Mouse (Mus musculus) megakaryocyte-erythroid progenitor cell, adult 5 weeks (primary cell): Measurements from ENCODE around the gene Syt14. TPM values are rescaled to one million over a fixed set of nuclear protein-coding genes. Genes with fewer than 3 reads are reported as not detected.

ENCODE experiments used
- polyA plus RNA-seq: library from polyadenylated mRNA; stranded (reverse); fragments of >175 nt; gene quantifications from 2 replicates; pipeline ENCODE4 v1.2.3, GENCODE M21; 2012

Syt14 gene
- polyA plus RNA-seq: not detected in 2 replicates

DNA sequence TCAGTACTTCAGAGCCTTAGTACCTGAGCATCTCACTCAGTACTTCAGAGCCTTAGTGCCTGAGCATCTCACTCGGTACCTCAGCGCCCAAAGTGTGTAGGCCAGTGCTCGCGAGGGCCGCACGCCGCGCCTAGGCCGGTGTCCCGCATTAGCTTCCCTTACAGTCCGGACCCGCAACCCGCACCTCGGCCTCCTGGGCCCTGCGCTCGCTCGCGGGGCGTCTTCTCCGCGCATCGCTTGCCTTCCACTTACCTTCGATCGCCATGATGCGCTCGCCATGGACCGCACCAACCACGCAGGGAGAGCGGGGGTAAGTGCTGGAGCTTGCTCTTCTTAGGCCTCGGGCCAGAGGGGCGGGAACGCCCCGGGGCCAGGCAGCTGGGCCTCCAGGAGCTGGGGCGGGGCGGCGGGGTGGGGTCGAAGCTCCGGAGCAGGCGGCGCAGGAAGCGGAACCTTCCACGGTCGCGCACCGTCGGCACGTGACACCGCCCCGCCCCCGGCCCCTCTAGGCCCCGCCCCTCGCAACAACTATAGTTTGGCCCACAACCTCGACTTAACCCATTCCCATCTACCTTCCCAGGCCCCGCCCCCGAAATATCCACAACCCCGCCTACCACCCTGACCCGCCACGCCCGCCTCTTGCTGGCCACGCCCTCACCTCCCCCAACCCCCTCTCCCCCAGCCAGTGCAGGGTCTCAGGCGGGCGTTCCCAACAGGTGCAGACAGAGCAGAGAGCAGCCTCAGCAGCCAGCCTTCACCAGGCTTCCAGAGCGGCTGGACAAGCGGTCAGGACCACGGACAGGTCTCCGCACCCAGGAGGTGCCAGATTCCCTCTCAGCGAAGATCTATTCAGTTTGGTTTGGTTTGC, at the start of gene Syt14:
Syt14 (minus strand) TSS at position 405 of the 868 bp plus-strand sequence.

GRCm38 (mm10) chr1:192855474-192856230, 179.9 kb downstream of the Syt14 start, which contains the start of gene Sertad4:
Sertad4 (minus strand) TSS chr1:192855756.

Other genes with a start within 250 kb of the Syt14 start
- gene Sertad4, start 180.0 kb downstream of the Syt14 start, polyA plus RNA-seq: 0.71 and 0.78 TPM in 2 replicates
- 2.6 and 2.9 TPM in 2 replicates for gene Diexf, start 94.5 kb upstream of the Syt14 start, polyA plus RNA-seq
- gene Irf6, start 117.3 kb upstream of the Syt14 start, polyA plus RNA-seq: 0.11 and 0.22 TPM in 2 replicates
- 1.1 and 1.6 TPM in 2 replicates for gene A130010J15Rik, start 132.3 kb upstream of the Syt14 start, polyA plus RNA-seq
- 50.3 and 54.9 TPM in 2 replicates for gene Traf3ip3, start 165.9 kb upstream of the Syt14 start, polyA plus RNA-seq
- 0.44 and 0.65 TPM in 2 replicates for gene Lamb3, start 171.9 kb upstream of the Syt14 start, polyA plus RNA-seq
- gene Hsd11b1, start 228.3 kb upstream of the Syt14 start, polyA plus RNA-seq: 1.3 and 2.7 TPM in 2 replicates
- gene G0s2, start 237.4 kb upstream of the Syt14 start, polyA plus RNA-seq: 10.6 and 17.7 TPM in 2 replicates